In genomic region chr15:77907646-77908518, GRCm38 (mm10) we compare ENCODE assay signal across 13 mouse cellular contexts. TPM values are rescaled to one million over a fixed set of nuclear protein-coding genes. Genes with fewer than 3 reads are reported as not detected.
DNase-seq lines count a peak whose midpoint lies in the region; ATAC-seq lines count a peak whose summit lies in the region.
"Had no signal": no experiment of that assay in that cellular context is flagged by ENCODE, and none has a peak within 500 bp of the region (broad histone marks: within the 10 kb centered on the region; RNA-seq: fewer than 3 reads in every experiment).

No protein-coding gene starts in this region.

- 47% methylated on average over 9 of the region's 9 CpGs for WGBS in liver, embryonic 16.5 days (ENCODE audit: insufficient replicate concordance)
- WGBS in liver, embryonic 12.5 days (ENCODE audit: insufficient replicate concordance) = 54% methylated on average over 9 of the region's 9 CpGs
- 50% methylated on average over 9 of the region's 9 CpGs for WGBS in stomach, embryonic 14.5 days
- WGBS in hindbrain, embryonic 16.5 days = 68% methylated on average over 9 of the region's 9 CpGs

- H3K9ac ChIP-seq in liver, embryonic 16.5 days (ENCODE audit: low read depth, low read length) = no peak overlapping the region
- no peak overlapping the region for H3K9ac ChIP-seq in liver, embryonic 12.5 days
- no peak overlapping the region for H3K9ac ChIP-seq in stomach, embryonic 14.5 days (replicated peaks; ENCODE audit: low read depth, low read length)
- H3K9ac ChIP-seq in hindbrain, embryonic 16.5 days (ENCODE audit: low read depth, low read length) = no peak overlapping the region
- H3K9ac ChIP-seq: liver, embryonic 15.5 days; neural tube, embryonic 12.5 days had no signal

- peaks cover 6% of the 10 kb centered on the region; the same call in 1 of the 2 replicates for H3K27me3 ChIP-seq in liver, embryonic 16.5 days (ENCODE audit: control insufficient read depth, insufficient read depth, low read depth, low read length)
- peaks cover 33% of the 10 kb centered on the region for H3K27me3 ChIP-seq in liver, embryonic 12.5 days (replicated peaks)
- no peaks in the 10 kb centered on the region for H3K27me3 ChIP-seq in stomach, embryonic 14.5 days (ENCODE audit: control insufficient read depth, insufficient read depth, low read length)
- H3K27me3 ChIP-seq in hindbrain, embryonic 16.5 days (replicated peaks; ENCODE audit: control insufficient read depth, insufficient read depth, low read length) = no peaks in the 10 kb centered on the region; the same call in none of the 2 replicates

- no peak overlapping the region for H3K4me2 ChIP-seq in liver, embryonic 16.5 days (ENCODE audit: low read depth, low read length)
- H3K4me2 ChIP-seq in liver, embryonic 12.5 days = no peak overlapping the region
- H3K4me2 ChIP-seq in stomach, embryonic 14.5 days (replicated peaks; ENCODE audit: low read depth, low read length) = no peak overlapping the region; the same call in 1 of the 2 replicates
- H3K4me2 ChIP-seq in hindbrain, embryonic 16.5 days (ENCODE audit: low read length) = no peak overlapping the region
- H3K4me2 ChIP-seq: liver, embryonic 15.5 days; neural tube, embryonic 12.5 days had no signal

- H3K36me3 ChIP-seq in liver, embryonic 16.5 days (ENCODE audit: control insufficient read depth, insufficient read depth) = no peaks in the 10 kb centered on the region
- no peaks in the 10 kb centered on the region for H3K36me3 ChIP-seq in liver, embryonic 12.5 days
- H3K36me3 ChIP-seq in stomach, embryonic 14.5 days (ENCODE audit: control insufficient read depth, insufficient read depth, low read length) = no peaks in the 10 kb centered on the region
- H3K36me3 ChIP-seq in hindbrain, embryonic 16.5 days (ENCODE audit: control insufficient read depth, insufficient read depth, low read length) = no peaks in the 10 kb centered on the region
- H3K36me3 ChIP-seq: liver, embryonic 15.5 days; neural tube, embryonic 12.5 days had no signal

- DNase-seq in forelimb bud, embryonic 11.5 days (ENCODE audit: low read depth, low spot score) = peak; percentile 26
- DNase-seq in kidney, postnatal 25 days = peak; percentile 54 to 78
- no peak for DNase-seq in layer of hippocampus, postnatal 25 days (ENCODE audit: extremely low spot score in 1 of 2, low spot score in 1 of 2)
- no peak for DNase-seq in ovary, postnatal 36 days (ENCODE audit: low spot score)
- DNase-seq: cerebellum, adult 8-10 months; midbrain, embryonic 14.5 days; right cerebral cortex, postnatal 25 days had no signal

- H3K9me3 ChIP-seq in liver, embryonic 16.5 days (replicated peaks; ENCODE audit: control insufficient read depth, low read length) = no peaks in the 10 kb centered on the region
- H3K9me3 ChIP-seq in liver, embryonic 12.5 days (replicated peaks) = no peaks in the 10 kb centered on the region
- H3K9me3 ChIP-seq in stomach, embryonic 14.5 days (ENCODE audit: control insufficient read depth, low read depth, low read length) = no peaks in the 10 kb centered on the region
- H3K9me3 ChIP-seq in hindbrain, embryonic 16.5 days (ENCODE audit: control insufficient read depth, low read length) = no peaks in the 10 kb centered on the region
- H3K9me3 ChIP-seq: liver, embryonic 15.5 days; neural tube, embryonic 12.5 days had no signal

- H3K27ac ChIP-seq in liver, embryonic 16.5 days (ENCODE audit: low read length) = peak overlapping the region; percentile 49
- H3K27ac ChIP-seq in liver, embryonic 12.5 days = no peak overlapping the region
- peak overlapping the region; percentile 82 for H3K27ac ChIP-seq in stomach, embryonic 14.5 days (ENCODE audit: low read length)
- H3K27ac ChIP-seq in hindbrain, embryonic 16.5 days (ENCODE audit: low read depth, low read length) = no peak overlapping the region
- H3K27ac ChIP-seq: liver, embryonic 15.5 days; neural tube, embryonic 12.5 days had no signal

- no peak for ATAC-seq in liver, embryonic 16.5 days (ENCODE audit: low read depth)
- no peak for ATAC-seq in liver, embryonic 12.5 days
- ATAC-seq in stomach, embryonic 14.5 days (ENCODE audit: insufficient number of reproducible peaks, insufficient read depth, low FRiP score, low read depth) = no peak
- ATAC-seq in hindbrain, embryonic 16.5 days = no peak

- H3K4me1 ChIP-seq in liver, embryonic 16.5 days (ENCODE audit: control insufficient read depth, low read depth, low read length) = peaks cover 12% of the 10 kb centered on the region
- peaks cover 45% of the 10 kb centered on the region for H3K4me1 ChIP-seq in liver, embryonic 12.5 days
- peaks cover 30% of the 10 kb centered on the region for H3K4me1 ChIP-seq in stomach, embryonic 14.5 days (ENCODE audit: control insufficient read depth, insufficient read depth, low read length)
- H3K4me1 ChIP-seq in hindbrain, embryonic 16.5 days (ENCODE audit: control insufficient read depth, insufficient read depth, low read depth, low read length) = peaks cover 4% of the 10 kb centered on the region; the same call in 1 of the 2 replicates

- no peak overlapping the region for H3K4me3 ChIP-seq in liver, embryonic 16.5 days (ENCODE audit: low read depth, low read length)
- H3K4me3 ChIP-seq in liver, embryonic 12.5 days = no peak overlapping the region
- no peak overlapping the region for H3K4me3 ChIP-seq in stomach, embryonic 14.5 days (ENCODE audit: low read depth, low read length)
- no peak overlapping the region for H3K4me3 ChIP-seq in hindbrain, embryonic 16.5 days (ENCODE audit: low read length)
- H3K4me3 ChIP-seq: liver, embryonic 15.5 days; neural tube, embryonic 12.5 days had no signal

RNA-seq across cellular contexts. Expression of gene Txn2, which starts 20.9 kb away (rescaled TPM):
- 177 and 180 TPM in 2 replicates for polyA plus RNA-seq in liver, embryonic 16.5 days (2015; fragmentation: Nextera tagmentation; extraction: Ambion mirVana)
- 239 and 249 TPM in 2 replicates for polyA plus RNA-seq in liver, embryonic 12.5 days (2016; fragmentation: Nextera tagmentation; extraction: Ambion mirVana)
- polyA plus RNA-seq in stomach, embryonic 14.5 days (2014; fragmentation: Nextera tagmentation; extraction: Ambion mirVana) = 242 and 259 TPM in 2 replicates
- total RNA-seq in layer of hippocampus, postnatal 25 days (2021) = 100 to 1,000 TPM; 115 to 140 TPM
- polyA plus RNA-seq in hindbrain, embryonic 16.5 days (2015; fragmentation: Nextera tagmentation; extraction: Ambion mirVana) = 215 and 216 TPM in 2 replicates

RNA-seq across cellular contexts. Expression of gene Foxred2, which starts 48.6 kb away (rescaled TPM):
- polyA plus RNA-seq in liver, embryonic 16.5 days (2015; fragmentation: Nextera tagmentation; extraction: Ambion mirVana) = 1.1 and 1.2 TPM in 2 replicates
- polyA plus RNA-seq in liver, embryonic 12.5 days (2016; fragmentation: Nextera tagmentation; extraction: Ambion mirVana) = 1.3 and 1.7 TPM in 2 replicates
- polyA plus RNA-seq in stomach, embryonic 14.5 days (2014; fragmentation: Nextera tagmentation; extraction: Ambion mirVana) = 3.3 and 5.5 TPM in 2 replicates
- 10 to 100 TPM; 11.0 to 13.4 TPM for total RNA-seq in layer of hippocampus, postnatal 25 days (2021)
- polyA plus RNA-seq in hindbrain, embryonic 16.5 days (2015; fragmentation: Nextera tagmentation; extraction: Ambion mirVana) = 8.8 and 9.6 TPM in 2 replicates

Comparison
In these comparisons a context has a peak if more than half of its experiments do, and no peak if none do; other contexts are left out.
1. H3K27ac ChIP-seq: peak in liver, embryonic 16.5 days (single experiment) and stomach, embryonic 14.5 days (single experiment); none in liver, embryonic 12.5 days (single experiment) and hindbrain, embryonic 16.5 days (single experiment).
2. DNase-seq: peak in forelimb bud, embryonic 11.5 days (single experiment) and kidney, postnatal 25 days (2 of 2); none in layer of hippocampus, postnatal 25 days (0 of 2) and ovary, postnatal 36 days (single experiment).